In the genomic region with DNA sequence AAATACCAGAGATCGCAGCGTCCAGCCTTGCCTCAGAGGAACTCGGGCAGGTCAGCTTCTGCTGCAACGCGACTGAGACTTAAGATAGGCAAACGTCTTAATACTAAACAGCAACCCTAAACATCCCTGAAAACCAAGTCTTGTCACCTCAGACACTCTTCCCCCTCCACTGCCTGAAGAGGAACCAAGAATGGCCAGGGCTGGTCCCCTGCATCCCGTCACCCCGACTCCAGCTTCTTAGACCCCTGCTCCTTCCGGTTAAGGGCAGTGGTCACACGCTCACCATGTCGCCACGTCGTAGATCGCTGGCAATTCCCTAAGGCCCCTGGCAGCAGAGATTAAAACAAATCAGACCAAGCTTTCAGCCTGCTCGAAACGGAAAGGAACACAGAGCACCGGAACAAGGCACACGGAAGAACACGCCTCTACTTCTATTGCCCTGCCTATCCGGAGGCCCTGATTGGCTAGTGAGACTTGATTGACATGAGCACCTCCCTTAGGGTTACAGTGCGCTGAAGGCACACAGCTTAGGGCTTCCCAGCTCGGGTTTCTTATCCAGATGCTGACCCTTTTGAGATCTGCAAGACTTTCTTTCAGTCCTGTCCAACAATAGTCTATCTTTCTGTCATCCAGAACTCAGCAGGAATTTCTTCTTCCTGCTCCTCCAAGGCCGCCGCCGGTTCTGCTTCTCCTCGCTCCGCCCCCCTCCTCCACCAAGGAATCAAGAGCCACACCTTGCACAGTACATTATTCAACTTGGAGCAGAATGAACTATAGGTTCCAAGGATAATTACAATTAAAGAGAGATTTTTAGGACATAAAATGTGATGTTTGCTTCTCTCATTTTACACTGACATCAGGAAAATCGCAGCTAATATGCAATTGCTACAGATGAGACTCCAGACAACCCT, we compare ENCODE assay signal across 8 mouse cellular contexts. TPM values are rescaled to one million over a fixed set of nuclear protein-coding genes. Genes with fewer than 3 reads are reported as not detected.
DNase-seq lines count a peak whose midpoint lies in the region; ATAC-seq lines count a peak whose summit lies in the region.
"Not testable (repeated sequence)": the region's sequence is repeated elsewhere in the genome, so short reads cannot be mapped to it uniquely, and the experiment has no call there.

A gene (minus strand): TSS at position 409 of the 911 bp plus-strand sequence.

- peak; percentile 100 for ATAC-seq in hindbrain, embryonic 14.5 days (ENCODE audit: low FRiP score)

- peak within 1 kb of the TSS; percentile 71 for H3K9ac ChIP-seq in hindbrain, embryonic 14.5 days

- peak within 1 kb of the TSS; percentile 86 for H3K27ac ChIP-seq in hindbrain, embryonic 14.5 days

- not testable (repeated sequence) for H3K27me3 ChIP-seq in hindbrain, embryonic 14.5 days (ENCODE audit: control insufficient read depth, insufficient read depth, low read length)

- H3K4me3 ChIP-seq in hindbrain, embryonic 14.5 days (replicated peaks; ENCODE audit: low read length), result peak within 1 kb of the TSS; percentile 46

- not testable (repeated sequence) for H3K36me3 ChIP-seq in hindbrain, embryonic 14.5 days (replicated peaks; ENCODE audit: control insufficient read depth, insufficient read depth)

- 3% methylated on average over 27 of the region's 28 CpGs for WGBS in hindbrain, embryonic 14.5 days

- H3K9me3 ChIP-seq in hindbrain, embryonic 14.5 days (ENCODE audit: control insufficient read depth, low read length), result peaks cover 13% of the 10 kb centered on the region

- not testable (repeated sequence) for H3K4me1 ChIP-seq in hindbrain, embryonic 14.5 days (replicated peaks; ENCODE audit: control insufficient read depth, insufficient read depth, low read length)

- DNase-seq in R1 (ENCODE audit: low read depth, low spot score), result peak; percentile 97
- DNase-seq in cerebellum, postnatal 25 days, result peak; percentile 83 to 90
- peak; percentile 76 to 84 for DNase-seq in frontal cortex, postnatal 25 days (ENCODE audit: low spot score in 2 of 2)
- DNase-seq in hindbrain, embryonic 14.5 days (ENCODE audit: low spot score), result peak; percentile 90
- DNase-seq in layer of hippocampus, postnatal 36 days, result peak; percentile 84
- peak; percentile 97 for DNase-seq in lung, postnatal 36 days
- peak; percentile 96 for DNase-seq in retina, postnatal 1 day
- DNase-seq in urinary bladder, adult 18-20 months (ENCODE audit: low spot score in 2 of 2), result peak; percentile 71 to 82

- H3K4me2 ChIP-seq in hindbrain, embryonic 14.5 days (replicated peaks), result peak within 1 kb of the TSS; percentile 47

RNA-seq across cellular contexts. Expression of the gene that starts here (rescaled TPM):
- 13.9 and 14.0 TPM in 2 replicates for polyA plus RNA-seq in hindbrain, embryonic 14.5 days (2014; fragmentation: Nextera tagmentation; extraction: Ambion mirVana)
- 10 to 100 TPM; 11.9 to 12.1 TPM for total RNA-seq in layer of hippocampus, postnatal 36 days (2021)

Comparison
In these comparisons a context has a peak if more than half of its experiments do, and no peak if none do; other contexts are left out.
1. Peak in every context shown above with its lines: DNase-seq, ATAC-seq, H3K4me3 ChIP-seq and H3K27ac ChIP-seq.